Mouse (Mus musculus) midbrain, embryonic 14.5 days (tissue): ENCODE data around the gene St7. TPM values are rescaled to one million over a fixed set of nuclear protein-coding genes. Genes with fewer than 3 reads are reported as not detected.

Experiments used
- ATAC-seq: fragments of 200-750 bp; cut with Nextera tagmentation; 2 replicates; pipeline ENCODE4 v1.8.0; 2017; ENCODE audit warnings: moderate number of reproducible peaks, moderate library complexity; ENCODE audit not compliant: low FRiP score, low TSS enrichment
- DNase-seq: peaks from one replicate; pipeline ENCODE4 v3.0.0-alpha.2; 2015
- H3K27ac ChIP-seq: fragments of 300-500 bp; sonication (generic); replicated peaks from 2 replicates; pipeline ENCODE4 v1.5.1; 2014; ENCODE audit warnings: mild to moderate bottlenecking, low read depth, low read length, moderate library complexity
- H3K27me3 ChIP-seq: fragments of 300-500 bp; sonication (generic); 2 replicates; pipeline ENCODE4 v1.6.1; 2014; ENCODE audit warnings: low read length, control low read depth, mixed read lengths; ENCODE audit not compliant: control insufficient read depth, insufficient read depth
- H3K36me3 ChIP-seq: fragments of 300-500 bp; sonication (generic); 2 replicates; pipeline ENCODE4 v1.6.1; 2014; ENCODE audit warnings: low read length, control low read depth; ENCODE audit not compliant: control insufficient read depth, insufficient read depth
- H3K4me1 ChIP-seq: fragments of 300-500 bp; sonication (generic); 2 replicates; pipeline ENCODE4 v1.6.1; 2014; ENCODE audit warnings: mild to moderate bottlenecking, antibody characterized with exemption, low read length, control low read depth; ENCODE audit not compliant: control insufficient read depth, insufficient read depth
- H3K4me2 ChIP-seq: fragments of 300-500 bp; sonication (generic); 2 replicates; pipeline ENCODE4 v1.6.1; 2014; ENCODE audit warnings: mild to moderate bottlenecking, low read length, moderate library complexity
- H3K4me3 ChIP-seq: fragments of 300-500 bp; sonication (generic); replicated peaks from 2 replicates; pipeline ENCODE4 v1.5.1; 2014; ENCODE audit warnings: low read depth, low read length
- H3K9ac ChIP-seq: fragments of 300-500 bp; sonication (generic); replicated peaks from 2 replicates; pipeline ENCODE4 v1.6.1; 2014; ENCODE audit warnings: mild to moderate bottlenecking, low read length, moderate library complexity
- H3K9me3 ChIP-seq: fragments of 300-500 bp; sonication (generic); 2 replicates; pipeline ENCODE4 v1.6.1; 2016; ENCODE audit warnings: low read length, control low read depth, mixed read lengths; ENCODE audit not compliant: control insufficient read depth
- WGBS: fragments of 180-500 bp; shearing (Covaris S2); extraction: QIAGEN DNeasy Blood & Tissue Kit; methylation state at CpG from one replicate; pipeline ENCODE4 v1.1.7; 2014; 5-methylcytosine and 5-hydroxymethylcytosine counted together
- polyA plus RNA-seq: library from polyadenylated mRNA; unstranded; fragments of >200 nt; fragmentation: Nextera tagmentation; extraction: Ambion mirVana; gene quantifications from 2 replicates; pipeline ENCODE4 v1.2.1, GENCODE M21; 2014

Gene St7
- polyA plus RNA-seq, 1 experiment from 2014 or later = 61.4 TPM

- Histone ChIP-seq H3K36me3 (no peaks in the 10 kb centered on the region), H3K4me3 (no peak overlapping the region), H3K4me2 (no peak overlapping the region), H3K27me3 (no peaks in the 10 kb centered on the region), H3K9me3 (no peaks in the 10 kb centered on the region), H3K4me1 (peaks cover 18% of the 10 kb centered on the region), H3K27ac (no peak overlapping the region), H3K9ac (no peak overlapping the region)
- WGBS = 88% methylated on average over 9 of the region's 9 CpGs
- DNase-seq (no peak), ATAC-seq (no peak)
These were observed 71.4 kb downstream of the St7 start for GRCm38 (mm10) chr6:17763963-17764659.

GRCm38 (mm10) chr6:17764660-17764998 is 71.9 kb downstream of the St7 start:
- H3K4me3 ChIP-seq = no peak overlapping the region
- no peaks in the 10 kb centered on the region for H3K36me3 ChIP-seq
- no peaks in the 10 kb centered on the region for H3K27me3 ChIP-seq
- ATAC-seq (no peak), DNase-seq (peak; percentile 15)
- H3K4me1 ChIP-seq = peaks cover 16% of the 10 kb centered on the region
- H3K4me2 ChIP-seq = no peak overlapping the region
- H3K9me3 ChIP-seq = no peaks in the 10 kb centered on the region
- H3K9ac ChIP-seq = no peak overlapping the region
- H3K27ac ChIP-seq = no peak overlapping the region
- WGBS = 61% methylated on average over 2 of the region's 2 CpGs

- H3K4me2 ChIP-seq = peak overlapping the region; percentile 25; the same call in 1 of the 2 replicates
- H3K27ac ChIP-seq = no peak overlapping the region; the same call in 1 of the 2 replicates
- no peak overlapping the region for H3K9ac ChIP-seq
- no peak overlapping the region for H3K4me3 ChIP-seq
- no peak for DNase-seq
- no peak for ATAC-seq
- WGBS = 76% methylated on average over 9 of the region's 9 CpGs
- no peaks in the 10 kb centered on the region for H3K9me3 ChIP-seq
- no peaks in the 10 kb centered on the region for H3K27me3 ChIP-seq
- peaks cover 10% of the 10 kb centered on the region for H3K4me1 ChIP-seq
- no peaks in the 10 kb centered on the region for H3K36me3 ChIP-seq
These were observed 77.4 kb downstream of the St7 start for GRCm38 (mm10) chr6:17769972-17770644.

GRCm38 (mm10) chr6:17770645-17771345 is 78.1 kb downstream of the St7 start:
- no peaks in the 10 kb centered on the region for H3K27me3 ChIP-seq
- H3K4me3 ChIP-seq = no peak overlapping the region
- peak overlapping the region; percentile 25; the same call in 1 of the 2 replicates for H3K4me2 ChIP-seq
- no peak overlapping the region; the same call in 1 of the 2 replicates for H3K27ac ChIP-seq
- H3K4me1 ChIP-seq = peaks cover 10% of the 10 kb centered on the region
- H3K36me3 ChIP-seq = no peaks in the 10 kb centered on the region
- ATAC-seq (no peak), DNase-seq (peak; percentile 60)
- H3K9me3 ChIP-seq = no peaks in the 10 kb centered on the region
- H3K9ac ChIP-seq = no peak overlapping the region
- 32% methylated on average over 8 of the region's 8 CpGs for WGBS

- Histone ChIP-seq H3K9ac (no peak overlapping the region), H3K4me1 (peaks cover 10% of the 10 kb centered on the region), H3K27ac (no peak overlapping the region), H3K9me3 (no peaks in the 10 kb centered on the region), H3K4me3 (no peak overlapping the region), H3K4me2 (no peak overlapping the region), H3K36me3 (no peaks in the 10 kb centered on the region), H3K27me3 (no peaks in the 10 kb centered on the region)
- DNase-seq (peak; percentile 24), ATAC-seq (no peak)
- WGBS = 76% methylated on average over 1 of the region's 1 CpGs
These were observed 78.7 kb downstream of the St7 start for GRCm38 (mm10) chr6:17771456-17771855.

- no peak for DNase-seq
- H3K4me2 ChIP-seq = no peak overlapping the region
- peaks cover 10% of the 10 kb centered on the region for H3K4me1 ChIP-seq
- no peak overlapping the region for H3K27ac ChIP-seq
- H3K4me3 ChIP-seq = no peak overlapping the region
- 81% methylated on average over 3 of the region's 3 CpGs for WGBS
- H3K36me3 ChIP-seq = no peaks in the 10 kb centered on the region
- H3K9me3 ChIP-seq = no peaks in the 10 kb centered on the region
- ATAC-seq = no peak
- H3K9ac ChIP-seq = no peak overlapping the region
- no peaks in the 10 kb centered on the region for H3K27me3 ChIP-seq
These were observed 79.8 kb downstream of the St7 start for GRCm38 (mm10) chr6:17772514-17772913.

GRCm38 (mm10) chr6:17776041-17776440 is 83.3 kb downstream of the St7 start:
- Histone ChIP-seq H3K36me3 (no peaks in the 10 kb centered on the region), H3K4me1 (no peaks in the 10 kb centered on the region), H3K4me2 (no peak overlapping the region), H3K27ac (no peak overlapping the region), H3K27me3 (no peaks in the 10 kb centered on the region), H3K4me3 (no peak overlapping the region), H3K9me3 (no peaks in the 10 kb centered on the region), H3K9ac (no peak overlapping the region)
- ATAC-seq (no peak), DNase-seq (no peak)
- WGBS = 66% methylated on average over 7 of the region's 7 CpGs

- ATAC-seq = no peak
- Histone ChIP-seq H3K4me1 (no peaks in the 10 kb centered on the region), H3K27ac (no peak overlapping the region), H3K9me3 (no peaks in the 10 kb centered on the region), H3K36me3 (no peaks in the 10 kb centered on the region), H3K4me2 (no peak overlapping the region), H3K9ac (no peak overlapping the region), H3K27me3 (no peaks in the 10 kb centered on the region), H3K4me3 (no peak overlapping the region)
- WGBS = 93% methylated on average over 6 of the region's 6 CpGs
- DNase-seq = no peak
These were observed 84.5 kb downstream of the St7 start for GRCm38 (mm10) chr6:17777018-17777799.
